Mouse (Mus musculus) retina, adult 2 months (tissue): Measurements from ENCODE around the gene Stac.

Source experiments
- DNase-seq: peaks from one replicate; pipeline ENCODE4 v3.0.0-alpha.2; 2012; ENCODE audit warnings: low read depth, low spot score

Gene Stac

GRCm38 (mm10) chr9:111606603-111607002, 83.5 kb downstream of the Stac start:
- no peak for DNase-seq

GRCm38 (mm10) chr9:111587527-111587926, 102.6 kb downstream of the Stac start:
- DNase-seq: no peak

GRCm38 (mm10) chr9:111578784-111579183, 111.4 kb downstream of the Stac start:
- no peak for DNase-seq

- DNase-seq: no peak
These were observed 112.7 kb downstream of the Stac start for GRCm38 (mm10) chr9:111577453-111577852.

GRCm38 (mm10) chr9:111575889-111576288, 114.3 kb downstream of the Stac start:
- no peak for DNase-seq

- no peak for DNase-seq
These were observed 116.3 kb downstream of the Stac start for GRCm38 (mm10) chr9:111573836-111574235.

GRCm38 (mm10) chr9:111571619-111572018, 118.5 kb downstream of the Stac start:
- DNase-seq: no peak

GRCm38 (mm10) chr9:111564176-111564575, 126.0 kb downstream of the Stac start:
- DNase-seq: no peak

- no peak for DNase-seq
These were observed 126.9 kb downstream of the Stac start for GRCm38 (mm10) chr9:111563226-111563625.

GRCm38 (mm10) chr9:111562217-111562988, 127.7 kb downstream of the Stac start:
- DNase-seq: no peak

GRCm38 (mm10) chr9:111556699-111557098, 133.4 kb downstream of the Stac start:
- DNase-seq: no peak

GRCm38 (mm10) chr9:111552865-111553264, 137.3 kb downstream of the Stac start:
- no peak for DNase-seq

- DNase-seq: no peak
These were observed 138.5 kb downstream of the Stac start for GRCm38 (mm10) chr9:111551461-111552190.

- DNase-seq: no peak
These were observed 139.2 kb downstream of the Stac start for GRCm38 (mm10) chr9:111550963-111551321.

- no peak for DNase-seq
These were observed 139.7 kb downstream of the Stac start for GRCm38 (mm10) chr9:111550281-111550962.

GRCm38 (mm10) chr9:111542663-111543062, 147.5 kb downstream of the Stac start:
- DNase-seq: no peak

- DNase-seq: no peak
These were observed 154.6 kb downstream of the Stac start for GRCm38 (mm10) chr9:111535445-111536064.

- DNase-seq: no peak
These were observed 155.3 kb downstream of the Stac start for GRCm38 (mm10) chr9:111534744-111535423.

- DNase-seq: no peak
These were observed 166.3 kb downstream of the Stac start for GRCm38 (mm10) chr9:111523871-111524270.

- DNase-seq: no peak
These were observed 167.0 kb downstream of the Stac start for GRCm38 (mm10) chr9:111523111-111523510.

GRCm38 (mm10) chr9:111522226-111522625, 167.9 kb downstream of the Stac start:
- DNase-seq: no peak
